Mouse (Mus musculus) stomach, embryonic 16.5 days (tissue): ENCODE measurements around the gene Mrpl38. TPM values are rescaled to one million over a fixed set of nuclear protein-coding genes. Genes with fewer than 3 reads are reported as not detected.

ENCODE experiments used
- ATAC-seq: fragments of 200-750 bp; cut with Nextera tagmentation; 2 replicates; pipeline ENCODE4 v1.8.0; 2017; ENCODE audit warnings: moderate number of reproducible peaks, moderate TSS enrichment; ENCODE audit not compliant: insufficient read depth, low FRiP score
- H3K27ac ChIP-seq: fragments of 300-500 bp; sonication (generic); 2 replicates; pipeline ENCODE4 v1.5.1; 2014; ENCODE audit warnings: low read length
- H3K27me3 ChIP-seq: fragments of 300-500 bp; sonication (generic); 2 replicates; pipeline ENCODE4 v1.6.1; 2014; ENCODE audit warnings: low read length, control low read depth, mixed read lengths; ENCODE audit not compliant: control insufficient read depth, insufficient read depth
- H3K36me3 ChIP-seq: fragments of 300-500 bp; sonication (generic); 2 replicates; pipeline ENCODE4 v1.6.1; 2014; ENCODE audit warnings: low read length; ENCODE audit not compliant: control insufficient read depth, insufficient read depth
- H3K4me1 ChIP-seq: fragments of 300-500 bp; sonication (generic); 2 replicates; pipeline ENCODE4 v1.6.1; 2014; ENCODE audit warnings: low read length, control low read depth, mixed read lengths; ENCODE audit not compliant: control insufficient read depth, insufficient read depth
- H3K4me2 ChIP-seq: fragments of 300-500 bp; sonication (generic); 2 replicates; pipeline ENCODE4 v1.6.1; 2014; ENCODE audit warnings: low read depth, low read length, mixed read lengths
- H3K4me3 ChIP-seq: fragments of 300-500 bp; sonication (generic); replicated peaks from 2 replicates; pipeline ENCODE4 v1.5.1; 2014; ENCODE audit warnings: mild to moderate bottlenecking, low read length
- H3K9ac ChIP-seq: fragments of 300-500 bp; sonication (generic); 2 replicates; pipeline ENCODE4 v1.6.1; 2014; ENCODE audit warnings: low read length
- H3K9me3 ChIP-seq: fragments of 300-500 bp; sonication (generic); replicated peaks from 2 replicates; pipeline ENCODE4 v1.6.1; 2016; ENCODE audit warnings: low read length, control low read depth; ENCODE audit not compliant: control insufficient read depth
- WGBS: fragments of 180-500 bp; shearing (Covaris S2); extraction: QIAGEN DNeasy Blood & Tissue Kit; methylation state at CpG from one replicate; pipeline ENCODE4 v1.1.7; 2014; 5-methylcytosine and 5-hydroxymethylcytosine counted together
- polyA plus RNA-seq: library from polyadenylated mRNA; unstranded; fragments of >200 nt; fragmentation: Nextera tagmentation; extraction: Ambion mirVana; gene quantifications from 2 replicates; pipeline ENCODE4 v1.2.1, GENCODE M21; 2015

The Mrpl38 gene
- polyA plus RNA-seq, 1 experiment from 2014 or later = 87.0 TPM

- no peak overlapping the region for H3K4me2 ChIP-seq
- no peaks in the 10 kb centered on the region for H3K27me3 ChIP-seq
- H3K4me3 ChIP-seq = no peak overlapping the region
- no peak overlapping the region for H3K9ac ChIP-seq
- no peaks in the 10 kb centered on the region for H3K9me3 ChIP-seq
- peaks cover 4% of the 10 kb centered on the region; the same call in 1 of the 2 replicates for H3K36me3 ChIP-seq
- ATAC-seq = no peak
- H3K27ac ChIP-seq = no peak overlapping the region
- no peaks in the 10 kb centered on the region; the same call in 1 of the 2 replicates for H3K4me1 ChIP-seq
- 74% methylated on average over 5 of the region's 5 CpGs for WGBS
Observed at GRCm38 (mm10) chr11:116170003-116170800, 31.5 kb upstream of the Mrpl38 start.

GRCm38 (mm10) chr11:116169214-116169613, 30.5 kb upstream of the Mrpl38 start:
- H3K4me2 ChIP-seq = no peak overlapping the region
- no peak for ATAC-seq
- H3K9ac ChIP-seq = no peak overlapping the region
- 87% methylated on average over 3 of the region's 3 CpGs for WGBS
- H3K4me3 ChIP-seq = no peak overlapping the region
- H3K9me3 ChIP-seq = no peaks in the 10 kb centered on the region
- no peaks in the 10 kb centered on the region; the same call in 1 of the 2 replicates for H3K4me1 ChIP-seq
- no peak overlapping the region for H3K27ac ChIP-seq
- peaks cover 3% of the 10 kb centered on the region; the same call in 1 of the 2 replicates for H3K36me3 ChIP-seq
- no peaks in the 10 kb centered on the region for H3K27me3 ChIP-seq

- ATAC-seq = peak; percentile 97
- no peaks in the 10 kb centered on the region for H3K27me3 ChIP-seq
- H3K9me3 ChIP-seq = no peaks in the 10 kb centered on the region
- peak within 1 kb of the TSS; percentile 96 for H3K27ac ChIP-seq
- H3K9ac ChIP-seq = peak within 1 kb of the TSS; percentile 88
- H3K4me1 ChIP-seq = no peaks in the 10 kb centered on the region; the same call in 1 of the 2 replicates
- no peaks in the 10 kb centered on the region; the same call in 1 of the 2 replicates for H3K36me3 ChIP-seq
- WGBS = under 1% methylated on average over 40 of the region's 40 CpGs
- peak within 1 kb of the TSS; percentile 81 for H3K4me3 ChIP-seq
- peak within 1 kb of the TSS; percentile 94 for H3K4me2 ChIP-seq
Observed at GRCm38 (mm10) chr11:116167884-116168439, 29.3 kb upstream of the Mrpl38 start, which contains the start of gene Fbf1. Gene Fbf1, minus strand, starts transcription at chr11:116168166.

GRCm38 (mm10) chr11:116167232-116167631, 28.6 kb upstream of the Mrpl38 start:
- H3K9ac ChIP-seq = peak overlapping the region; percentile 88
- H3K36me3 ChIP-seq = no peaks in the 10 kb centered on the region; the same call in 1 of the 2 replicates
- H3K4me3 ChIP-seq = peak overlapping the region; percentile 81
- H3K27me3 ChIP-seq = no peaks in the 10 kb centered on the region
- no peaks in the 10 kb centered on the region for H3K9me3 ChIP-seq
- peak overlapping the region; percentile 94 for H3K4me2 ChIP-seq
- no peak for ATAC-seq
- peak overlapping the region; percentile 96 for H3K27ac ChIP-seq
- 6% methylated on average over 6 of the region's 6 CpGs for WGBS
- H3K4me1 ChIP-seq = no peaks in the 10 kb centered on the region; the same call in 1 of the 2 replicates

GRCm38 (mm10) chr11:116163002-116163401, 24.3 kb upstream of the Mrpl38 start:
- H3K27me3 ChIP-seq = no peaks in the 10 kb centered on the region
- H3K9me3 ChIP-seq = no peaks in the 10 kb centered on the region
- 51% methylated on average over 9 of the region's 9 CpGs for WGBS
- ATAC-seq = no peak
- H3K36me3 ChIP-seq = no peaks in the 10 kb centered on the region
- no peak overlapping the region for H3K4me2 ChIP-seq
- H3K9ac ChIP-seq = no peak overlapping the region
- no peak overlapping the region for H3K4me3 ChIP-seq
- peaks cover 9% of the 10 kb centered on the region for H3K4me1 ChIP-seq
- 0 out of 2 replicates have a peak overlapping the region, but pooled peaks have one; percentile 86 for H3K27ac ChIP-seq

GRCm38 (mm10) chr11:116162146-116162545, 23.5 kb upstream of the Mrpl38 start:
- Histone ChIP-seq H3K9me3 (no peaks in the 10 kb centered on the region), H3K4me2 (no peak overlapping the region), H3K4me3 (no peak overlapping the region), H3K36me3 (no peaks in the 10 kb centered on the region), H3K4me1 (peaks cover 9% of the 10 kb centered on the region; the same call in 1 of the 2 replicates), H3K27me3 (no peaks in the 10 kb centered on the region), H3K9ac (no peak overlapping the region), H3K27ac (peak overlapping the region; percentile 86)
- ATAC-seq = no peak
- 63% methylated on average over 10 of the region's 10 CpGs for WGBS

GRCm38 (mm10) chr11:116161312-116161711, 22.6 kb upstream of the Mrpl38 start:
- Histone ChIP-seq H3K36me3 (no peaks in the 10 kb centered on the region), H3K4me2 (0 out of 2 replicates have a peak overlapping the region, but pooled peaks have one; percentile 9), H3K27ac (peak overlapping the region; percentile 86), H3K9me3 (no peaks in the 10 kb centered on the region), H3K4me1 (peaks cover 9% of the 10 kb centered on the region; the same call in 1 of the 2 replicates), H3K27me3 (no peaks in the 10 kb centered on the region), H3K4me3 (no peak overlapping the region), H3K9ac (no peak overlapping the region)
- WGBS = 49% methylated on average over 12 of the region's 12 CpGs
- ATAC-seq = peak; percentile 78

- Histone ChIP-seq H3K36me3 (peaks cover 40% of the 10 kb centered on the region), H3K9me3 (no peaks in the 10 kb centered on the region), H3K27ac (no peak overlapping the region), H3K4me1 (no peaks in the 10 kb centered on the region), H3K27me3 (no peaks in the 10 kb centered on the region), H3K4me3 (no peak overlapping the region), H3K9ac (no peak overlapping the region), H3K4me2 (no peak overlapping the region)
- WGBS = 85% methylated on average over 2 of the region's 2 CpGs
- ATAC-seq = no peak
Observed at GRCm38 (mm10) chr11:116150960-116151359, 12.3 kb upstream of the Mrpl38 start.

GRCm38 (mm10) chr11:116149341-116149740, 10.7 kb upstream of the Mrpl38 start:
- Histone ChIP-seq H3K27ac (no peak overlapping the region), H3K9ac (no peak overlapping the region), H3K4me2 (no peak overlapping the region), H3K9me3 (no peaks in the 10 kb centered on the region), H3K4me1 (0 out of 2 replicates have a peak, but pooled peaks cover 3% of the 10 kb centered on the region), H3K36me3 (peaks cover 41% of the 10 kb centered on the region), H3K27me3 (no peaks in the 10 kb centered on the region), H3K4me3 (no peak overlapping the region)
- 78% methylated on average over 6 of the region's 6 CpGs for WGBS
- ATAC-seq = no peak
